Mouse (Mus musculus): Measurements from ENCODE around the gene Hnrnpu. TPM values are rescaled to one million over a fixed set of nuclear protein-coding genes. Genes with fewer than 3 reads are reported as not detected.

Hnrnpu gene
- 313 and 339 TPM in 2 replicates for polyA plus RNA-seq (2014; fragmentation: Nextera tagmentation; extraction: Ambion mirVana)

GRCm38 (mm10) chr1:178337551-178338317, at the start of gene Hnrnpu:
Gene Hnrnpu (minus strand): TSS chr1:178337797.
- H3K27ac ChIP-seq: peak within 1 kb of the TSS; percentile 99
- no peaks in the 10 kb centered on the region for H3K27me3 ChIP-seq (ENCODE audit: control insufficient read depth, insufficient read depth, low read length)
- DNase-seq (ENCODE audit: low spot score) (peak; percentile 99), ATAC-seq (ENCODE audit: low FRiP score) (peak; percentile 87)
- peaks cover 30% of the 10 kb centered on the region for H3K36me3 ChIP-seq (replicated peaks; ENCODE audit: control insufficient read depth, insufficient read depth)
- peak within 1 kb of the TSS; percentile 94 for H3K4me3 ChIP-seq (replicated peaks; ENCODE audit: low read length)
- H3K9me3 ChIP-seq (ENCODE audit: control insufficient read depth, low read length): no peaks in the 10 kb centered on the region
- H3K4me1 ChIP-seq (replicated peaks; ENCODE audit: control insufficient read depth, insufficient read depth, low read length): peaks cover 20% of the 10 kb centered on the region
- H3K4me2 ChIP-seq (replicated peaks): peak within 1 kb of the TSS; percentile 97
- WGBS: under 1% methylated on average over 67 of the region's 73 CpGs
- peak within 1 kb of the TSS; percentile 100 for H3K9ac ChIP-seq

- no peak overlapping the region for H3K27ac ChIP-seq
- DNase-seq (ENCODE audit: low spot score) (no peak), ATAC-seq (ENCODE audit: low FRiP score) (no peak)
- H3K4me3 ChIP-seq (replicated peaks; ENCODE audit: low read length): no peak overlapping the region
- no peak overlapping the region for H3K9ac ChIP-seq
- H3K4me2 ChIP-seq (replicated peaks): no peak overlapping the region
- no peaks in the 10 kb centered on the region for H3K27me3 ChIP-seq (ENCODE audit: control insufficient read depth, insufficient read depth, low read length)
- H3K4me1 ChIP-seq (replicated peaks; ENCODE audit: control insufficient read depth, insufficient read depth, low read length): no peaks in the 10 kb centered on the region
- H3K9me3 ChIP-seq (ENCODE audit: control insufficient read depth, low read length): no peaks in the 10 kb centered on the region
- no peaks in the 10 kb centered on the region for H3K36me3 ChIP-seq (replicated peaks; ENCODE audit: control insufficient read depth, insufficient read depth)
Measured at GRCm38 (mm10) chr1:178382165-178382564, 44.6 kb upstream of the Hnrnpu start.

- no peaks in the 10 kb centered on the region for H3K36me3 ChIP-seq (replicated peaks; ENCODE audit: control insufficient read depth, insufficient read depth)
- WGBS: 84% methylated on average over 1 of the region's 1 CpGs
- H3K4me2 ChIP-seq (replicated peaks): no peak overlapping the region
- H3K9ac ChIP-seq: no peak overlapping the region
- no peak overlapping the region for H3K27ac ChIP-seq
- H3K9me3 ChIP-seq (ENCODE audit: control insufficient read depth, low read length): no peaks in the 10 kb centered on the region
- ATAC-seq (ENCODE audit: low FRiP score) (no peak), DNase-seq (ENCODE audit: low spot score) (no peak)
- no peak overlapping the region for H3K4me3 ChIP-seq (replicated peaks; ENCODE audit: low read length)
- H3K27me3 ChIP-seq (ENCODE audit: control insufficient read depth, insufficient read depth, low read length): no peaks in the 10 kb centered on the region
- H3K4me1 ChIP-seq (replicated peaks; ENCODE audit: control insufficient read depth, insufficient read depth, low read length): no peaks in the 10 kb centered on the region
Measured at GRCm38 (mm10) chr1:178379224-178379623, 41.6 kb upstream of the Hnrnpu start.

- ATAC-seq (ENCODE audit: low FRiP score) (no peak), DNase-seq (ENCODE audit: low spot score) (no peak)
- Histone ChIP-seq H3K9ac (no peak overlapping the region), H3K4me3 (replicated peaks; ENCODE audit: low read length) (no peak overlapping the region), H3K4me1 (replicated peaks; ENCODE audit: control insufficient read depth, insufficient read depth, low read length) (no peaks in the 10 kb centered on the region), H3K36me3 (replicated peaks; ENCODE audit: control insufficient read depth, insufficient read depth) (no peaks in the 10 kb centered on the region), H3K4me2 (replicated peaks) (no peak overlapping the region), H3K27ac (no peak overlapping the region), H3K9me3 (ENCODE audit: control insufficient read depth, low read length) (no peaks in the 10 kb centered on the region), H3K27me3 (ENCODE audit: control insufficient read depth, insufficient read depth, low read length) (no peaks in the 10 kb centered on the region)
- 90% methylated on average over 3 of the region's 3 CpGs for WGBS
Measured at GRCm38 (mm10) chr1:178378115-178378514, 40.5 kb upstream of the Hnrnpu start.

GRCm38 (mm10) chr1:178376907-178377306, 39.3 kb upstream of the Hnrnpu start:
- no peak overlapping the region for H3K9ac ChIP-seq
- H3K27me3 ChIP-seq (ENCODE audit: control insufficient read depth, insufficient read depth, low read length): no peaks in the 10 kb centered on the region
- no peaks in the 10 kb centered on the region for H3K9me3 ChIP-seq (ENCODE audit: control insufficient read depth, low read length)
- ATAC-seq (ENCODE audit: low FRiP score) (no peak), DNase-seq (ENCODE audit: low spot score) (no peak)
- 85% methylated on average over 2 of the region's 2 CpGs for WGBS
- no peak overlapping the region for H3K4me3 ChIP-seq (replicated peaks; ENCODE audit: low read length)
- H3K36me3 ChIP-seq (replicated peaks; ENCODE audit: control insufficient read depth, insufficient read depth): no peaks in the 10 kb centered on the region
- H3K4me1 ChIP-seq (replicated peaks; ENCODE audit: control insufficient read depth, insufficient read depth, low read length): no peaks in the 10 kb centered on the region
- no peak overlapping the region for H3K27ac ChIP-seq
- no peak overlapping the region for H3K4me2 ChIP-seq (replicated peaks)

- H3K27ac ChIP-seq: no peak overlapping the region
- no peaks in the 10 kb centered on the region for H3K36me3 ChIP-seq (replicated peaks; ENCODE audit: control insufficient read depth, insufficient read depth)
Measured at GRCm38 (mm10) chr1:178376061-178376460, 38.5 kb upstream of the Hnrnpu start.

GRCm38 (mm10) chr1:178375381-178375780, 37.8 kb upstream of the Hnrnpu start:
- Histone ChIP-seq H3K4me1 (replicated peaks; ENCODE audit: control insufficient read depth, insufficient read depth, low read length) (no peaks in the 10 kb centered on the region), H3K27ac (no peak overlapping the region), H3K4me3 (replicated peaks; ENCODE audit: low read length) (no peak overlapping the region), H3K36me3 (replicated peaks; ENCODE audit: control insufficient read depth, insufficient read depth) (no peaks in the 10 kb centered on the region), H3K4me2 (replicated peaks) (no peak overlapping the region), H3K27me3 (ENCODE audit: control insufficient read depth, insufficient read depth, low read length) (no peaks in the 10 kb centered on the region), H3K9me3 (ENCODE audit: control insufficient read depth, low read length) (no peaks in the 10 kb centered on the region), H3K9ac (no peak overlapping the region)
- DNase-seq (ENCODE audit: low spot score) (no peak), ATAC-seq (ENCODE audit: low FRiP score) (no peak)

More at GRCm38 (mm10) chr1:178376061-178376460, 38.5 kb upstream of the Hnrnpu start:
- Histone ChIP-seq H3K4me2 (replicated peaks) (no peak overlapping the region), H3K4me3 (replicated peaks; ENCODE audit: low read length) (no peak overlapping the region), H3K9me3 (ENCODE audit: control insufficient read depth, low read length) (no peaks in the 10 kb centered on the region), H3K4me1 (replicated peaks; ENCODE audit: control insufficient read depth, insufficient read depth, low read length) (no peaks in the 10 kb centered on the region), H3K9ac (no peak overlapping the region), H3K27me3 (ENCODE audit: control insufficient read depth, insufficient read depth, low read length) (no peaks in the 10 kb centered on the region)
- DNase-seq (ENCODE audit: low spot score): no peak
- 84% methylated on average over 2 of the region's 2 CpGs for WGBS
- ATAC-seq (ENCODE audit: low FRiP score): no peak

- H3K4me3 ChIP-seq (replicated peaks; ENCODE audit: low read length): no peak overlapping the region
- 89% methylated on average over 4 of the region's 4 CpGs for WGBS
- H3K9ac ChIP-seq: no peak overlapping the region
- no peak for ATAC-seq (ENCODE audit: low FRiP score)
- H3K9me3 ChIP-seq (ENCODE audit: control insufficient read depth, low read length): no peaks in the 10 kb centered on the region
- H3K4me1 ChIP-seq (replicated peaks; ENCODE audit: control insufficient read depth, insufficient read depth, low read length): peaks cover 13% of the 10 kb centered on the region
- DNase-seq (ENCODE audit: low spot score): no peak
- no peaks in the 10 kb centered on the region for H3K27me3 ChIP-seq (ENCODE audit: control insufficient read depth, insufficient read depth, low read length)
- H3K36me3 ChIP-seq (replicated peaks; ENCODE audit: control insufficient read depth, insufficient read depth): no peaks in the 10 kb centered on the region
- H3K4me2 ChIP-seq (replicated peaks): no peak overlapping the region
- H3K27ac ChIP-seq: no peak overlapping the region
Measured at GRCm38 (mm10) chr1:178372681-178373080, 35.1 kb upstream of the Hnrnpu start.

GRCm38 (mm10) chr1:178369272-178369651, 31.7 kb upstream of the Hnrnpu start:
- H3K4me1 ChIP-seq (replicated peaks; ENCODE audit: control insufficient read depth, insufficient read depth, low read length): peaks cover 13% of the 10 kb centered on the region
- WGBS: 3% methylated on average over 11 of the region's 11 CpGs
- H3K27ac ChIP-seq: peak overlapping the region; percentile 85
- no peaks in the 10 kb centered on the region for H3K9me3 ChIP-seq (ENCODE audit: control insufficient read depth, low read length)
- ATAC-seq (ENCODE audit: low FRiP score): peak; percentile 81
- H3K9ac ChIP-seq: peak overlapping the region; percentile 71
- no peak for DNase-seq (ENCODE audit: low spot score)
- H3K4me3 ChIP-seq (replicated peaks; ENCODE audit: low read length): peak overlapping the region; percentile 38
- H3K36me3 ChIP-seq (replicated peaks; ENCODE audit: control insufficient read depth, insufficient read depth): no peaks in the 10 kb centered on the region
- H3K4me2 ChIP-seq (replicated peaks): peak overlapping the region; percentile 77
- H3K27me3 ChIP-seq (ENCODE audit: control insufficient read depth, insufficient read depth, low read length): no peaks in the 10 kb centered on the region
